Mouse (Mus musculus) intestine, embryonic 16.5 days (tissue): Measurements from ENCODE around the gene Gnai2. TPM values are rescaled to one million over a fixed set of nuclear protein-coding genes. Genes with fewer than 3 reads are reported as not detected.

Experiments used
- ATAC-seq: fragments of 200-750 bp; cut with Nextera tagmentation; 2 replicates; pipeline ENCODE4 v1.8.0; 2017; ENCODE audit warnings: moderate TSS enrichment, moderate library complexity
- H3K27ac ChIP-seq: fragments of 300-500 bp; sonication (generic); 2 replicates; pipeline ENCODE4 v1.5.1; 2014; ENCODE audit warnings: mild to moderate bottlenecking, low read length
- H3K27me3 ChIP-seq: fragments of 300-500 bp; sonication (generic); replicated peaks from 2 replicates; pipeline ENCODE4 v1.6.1; 2014; ENCODE audit warnings: low read length, control low read depth, mixed read lengths; ENCODE audit not compliant: control insufficient read depth, insufficient read depth
- H3K36me3 ChIP-seq: fragments of 300-500 bp; sonication (generic); 2 replicates; pipeline ENCODE4 v1.6.1; 2014; ENCODE audit warnings: low read length, control low read depth; ENCODE audit not compliant: control insufficient read depth, insufficient read depth
- H3K4me1 ChIP-seq: fragments of 300-500 bp; sonication (generic); 2 replicates; pipeline ENCODE4 v1.6.1; 2014; ENCODE audit warnings: low read length, control low read depth, mixed read lengths; ENCODE audit not compliant: control insufficient read depth, insufficient read depth
- H3K4me2 ChIP-seq: fragments of 300-500 bp; sonication (generic); 2 replicates; pipeline ENCODE4 v1.6.1; 2014; ENCODE audit warnings: low read depth, low read length, control low read depth
- H3K4me3 ChIP-seq: fragments of 300-500 bp; sonication (generic); 2 replicates; pipeline ENCODE4 v1.5.1; 2014; ENCODE audit warnings: mild to moderate bottlenecking, low read length
- H3K9ac ChIP-seq: fragments of 300-500 bp; sonication (generic); 2 replicates; pipeline ENCODE4 v1.6.1; 2014; ENCODE audit warnings: low read depth, low read length
- H3K9me3 ChIP-seq: fragments of 300-500 bp; sonication (generic); 2 replicates; pipeline ENCODE4 v1.6.1; 2016; ENCODE audit warnings: low read length, control low read depth; ENCODE audit not compliant: control insufficient read depth
- WGBS: fragments of 180-500 bp; shearing (Covaris S2); extraction: QIAGEN DNeasy Blood & Tissue Kit; methylation state at CpG from one replicate; pipeline ENCODE4 v1.1.7; 2014; 5-methylcytosine and 5-hydroxymethylcytosine counted together
- polyA plus RNA-seq: library from polyadenylated mRNA; unstranded; fragments of >200 nt; fragmentation: Nextera tagmentation; extraction: Ambion mirVana; gene quantifications from 2 replicates; pipeline ENCODE4 v1.2.1, GENCODE M21; 2015

Gnai2 gene
- polyA plus RNA-seq, 1 experiment from 2014 or later = 301 TPM

DNA sequence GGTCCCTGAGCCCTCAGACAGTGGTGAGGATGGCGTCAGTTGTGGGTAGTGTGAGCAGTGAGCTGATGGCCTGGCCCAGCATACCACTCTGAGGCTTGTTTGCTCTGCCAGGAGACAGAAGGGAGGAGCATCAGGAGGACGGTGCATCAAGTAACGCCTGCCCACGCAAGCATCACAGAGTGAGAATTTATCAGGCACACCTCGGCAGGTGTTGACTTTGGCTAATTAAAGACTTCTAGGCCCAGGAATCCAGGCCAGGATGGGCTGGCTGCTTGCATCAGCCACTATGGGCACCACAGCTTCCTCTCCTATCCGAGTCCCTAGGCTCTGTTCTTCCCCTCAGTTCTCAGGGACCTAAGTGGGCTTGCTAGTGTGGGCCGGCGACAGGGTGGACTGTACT is 27.2 kb upstream of the Gnai2 start:
- Histone ChIP-seq H3K36me3 (no peaks in the 10 kb centered on the region), H3K27me3 (peaks cover 17% of the 10 kb centered on the region), H3K4me2 (no peak overlapping the region), H3K4me1 (peaks cover 12% of the 10 kb centered on the region), H3K9me3 (no peaks in the 10 kb centered on the region), H3K4me3 (no peak overlapping the region), H3K9ac (no peak overlapping the region), H3K27ac (no peak overlapping the region)
- no peak for ATAC-seq
- WGBS = 81% methylated on average over 8 of the region's 8 CpGs

DNA sequence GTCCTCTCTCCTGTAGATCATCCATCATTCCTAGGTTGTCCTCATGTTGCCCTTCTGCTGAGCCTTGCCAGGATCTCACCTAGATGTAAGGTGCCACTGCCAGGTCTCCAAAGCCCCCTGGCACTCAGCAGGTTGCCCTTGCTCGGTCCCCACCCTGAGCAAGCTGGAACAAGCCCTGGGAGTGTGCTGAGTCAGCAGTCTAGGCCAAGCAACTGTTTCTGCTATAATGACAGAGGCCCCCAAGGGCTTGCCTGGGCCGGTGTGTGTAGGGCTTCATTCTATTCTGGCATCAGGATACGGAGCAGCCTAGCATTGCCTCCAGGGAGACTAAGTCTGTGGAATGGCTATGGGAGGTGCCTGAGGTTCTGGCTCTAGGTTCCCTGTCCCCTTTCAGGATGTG is 25.6 kb upstream of the Gnai2 start:
- no peaks in the 10 kb centered on the region for H3K36me3 ChIP-seq
- WGBS = 71% methylated on average over 3 of the region's 3 CpGs
- peaks cover 6% of the 10 kb centered on the region; the same call in 1 of the 2 replicates for H3K27me3 ChIP-seq
- H3K9me3 ChIP-seq = no peaks in the 10 kb centered on the region
- no peak overlapping the region for H3K27ac ChIP-seq
- no peak overlapping the region for H3K9ac ChIP-seq
- no peak overlapping the region for H3K4me2 ChIP-seq
- ATAC-seq = no peak
- H3K4me1 ChIP-seq = peaks cover 2% of the 10 kb centered on the region; the same call in 1 of the 2 replicates
- H3K4me3 ChIP-seq = no peak overlapping the region

GRCm38 (mm10) chr9:107659961-107660360 is 24.8 kb upstream of the Gnai2 start:
- WGBS = 84% methylated on average over 3 of the region's 3 CpGs
- no peak overlapping the region for H3K9ac ChIP-seq
- no peak for ATAC-seq

DNA sequence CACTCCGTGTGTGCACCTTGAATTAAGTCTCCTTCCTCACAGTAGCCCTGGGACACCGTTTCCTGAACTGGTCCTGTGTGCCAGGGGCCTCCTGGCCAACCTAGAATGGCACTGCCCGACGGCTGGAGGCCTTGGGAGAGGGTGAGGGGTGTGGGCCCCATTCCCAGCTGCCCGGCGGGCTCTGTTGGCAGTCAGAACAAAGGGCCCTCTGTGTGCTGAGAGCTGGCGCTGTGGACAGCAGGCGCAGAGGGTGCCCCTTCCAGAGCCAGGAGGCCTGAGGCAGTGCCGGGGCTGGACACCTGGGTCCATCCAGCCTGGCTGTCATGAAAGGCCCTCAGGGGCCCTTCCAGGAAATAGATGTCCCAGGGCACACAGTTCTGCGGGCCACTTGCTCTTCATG is 24.4 kb upstream of the Gnai2 start:
- no peak overlapping the region for H3K9ac ChIP-seq
- H3K9me3 ChIP-seq = no peaks in the 10 kb centered on the region
- no peak overlapping the region for H3K4me3 ChIP-seq
- H3K36me3 ChIP-seq = no peaks in the 10 kb centered on the region
- no peaks in the 10 kb centered on the region for H3K27me3 ChIP-seq
- no peak overlapping the region for H3K27ac ChIP-seq
- 0 out of 2 replicates have a peak, but pooled peaks have one; percentile 12 for ATAC-seq
- H3K4me1 ChIP-seq = peaks cover 9% of the 10 kb centered on the region
- WGBS = 76% methylated on average over 10 of the region's 10 CpGs
- H3K4me2 ChIP-seq = no peak overlapping the region

More at GRCm38 (mm10) chr9:107659961-107660360, 24.8 kb upstream of the Gnai2 start:
- Histone ChIP-seq H3K36me3 (no peaks in the 10 kb centered on the region), H3K27ac (no peak overlapping the region), H3K4me3 (no peak overlapping the region), H3K4me2 (no peak overlapping the region), H3K27me3 (no peaks in the 10 kb centered on the region), H3K4me1 (peaks cover 9% of the 10 kb centered on the region), H3K9me3 (no peaks in the 10 kb centered on the region)

DNA sequence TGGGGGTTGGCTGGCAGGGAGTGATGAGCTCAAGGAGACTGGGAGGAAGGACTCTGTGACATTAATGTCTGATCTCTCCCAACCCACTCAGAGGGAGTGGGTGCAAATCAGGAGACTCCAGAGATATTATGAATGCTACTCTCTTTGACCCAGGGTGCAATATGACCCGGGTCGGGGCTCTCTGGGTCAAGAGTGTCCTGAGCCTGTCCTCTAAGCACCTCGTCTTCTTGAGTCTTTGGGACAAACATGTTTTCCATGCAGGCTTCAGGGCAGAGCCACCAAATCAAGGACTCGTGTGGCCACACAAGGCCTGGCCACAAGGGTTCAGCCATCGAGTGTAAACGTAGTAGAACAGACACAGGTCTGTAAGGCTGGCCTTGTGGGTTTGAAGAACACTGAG is 22.9 kb upstream of the Gnai2 start:
- no peak for ATAC-seq
- WGBS = 86% methylated on average over 6 of the region's 6 CpGs

GRCm38 (mm10) chr9:107657144-107657543 is 22.0 kb upstream of the Gnai2 start:
- no peak overlapping the region for H3K4me2 ChIP-seq
- ATAC-seq = no peak
- no peaks in the 10 kb centered on the region for H3K36me3 ChIP-seq
- H3K9ac ChIP-seq = no peak overlapping the region
- 87% methylated on average over 5 of the region's 5 CpGs for WGBS
- H3K27me3 ChIP-seq = no peaks in the 10 kb centered on the region
- H3K27ac ChIP-seq = no peak overlapping the region
- no peaks in the 10 kb centered on the region for H3K9me3 ChIP-seq
- peaks cover 12% of the 10 kb centered on the region for H3K4me1 ChIP-seq
- H3K4me3 ChIP-seq = no peak overlapping the region

More for the DNA sequence above, 22.9 kb upstream of the Gnai2 start:
- no peak overlapping the region for H3K4me2 ChIP-seq
- H3K27me3 ChIP-seq = no peaks in the 10 kb centered on the region
- no peak overlapping the region for H3K9ac ChIP-seq
- no peaks in the 10 kb centered on the region for H3K36me3 ChIP-seq
- no peaks in the 10 kb centered on the region for H3K9me3 ChIP-seq
- no peak overlapping the region for H3K4me3 ChIP-seq
- no peak overlapping the region for H3K27ac ChIP-seq
- H3K4me1 ChIP-seq = peaks cover 12% of the 10 kb centered on the region

- H3K9me3 ChIP-seq = no peaks in the 10 kb centered on the region
- H3K4me2 ChIP-seq = no peak overlapping the region
- no peaks in the 10 kb centered on the region for H3K36me3 ChIP-seq
- no peak overlapping the region for H3K9ac ChIP-seq
- 55% methylated on average over 4 of the region's 4 CpGs for WGBS
- no peaks in the 10 kb centered on the region for H3K27me3 ChIP-seq
- no peak overlapping the region for H3K4me3 ChIP-seq
- H3K4me1 ChIP-seq = peaks cover 12% of the 10 kb centered on the region
- peak; percentile 55 for ATAC-seq
- H3K27ac ChIP-seq = peak overlapping the region; percentile 65
Observed at GRCm38 (mm10) chr9:107654585-107654984, 19.4 kb upstream of the Gnai2 start.

GRCm38 (mm10) chr9:107653474-107653873 is 18.3 kb upstream of the Gnai2 start:
- Histone ChIP-seq H3K36me3 (no peaks in the 10 kb centered on the region), H3K4me3 (no peak overlapping the region), H3K27ac (no peak overlapping the region), H3K9ac (no peak overlapping the region), H3K27me3 (no peaks in the 10 kb centered on the region), H3K4me1 (peaks cover 12% of the 10 kb centered on the region), H3K4me2 (no peak overlapping the region), H3K9me3 (no peaks in the 10 kb centered on the region)
- no peak; the same call in 1 of the 2 replicates for ATAC-seq
- 68% methylated on average over 2 of the region's 2 CpGs for WGBS

GRCm38 (mm10) chr9:107650708-107651481 is 15.7 kb upstream of the Gnai2 start:
- no peak overlapping the region for H3K27ac ChIP-seq
- H3K4me1 ChIP-seq = peaks cover 11% of the 10 kb centered on the region
- WGBS = 32% methylated on average over 12 of the region's 12 CpGs
- ATAC-seq = no peak
- no peak overlapping the region for H3K9ac ChIP-seq
- no peaks in the 10 kb centered on the region for H3K9me3 ChIP-seq
- no peaks in the 10 kb centered on the region for H3K36me3 ChIP-seq
- no peak overlapping the region for H3K4me3 ChIP-seq
- H3K4me2 ChIP-seq = no peak overlapping the region
- H3K27me3 ChIP-seq = no peaks in the 10 kb centered on the region
